Mouse (Mus musculus): ENCODE data around the gene Usp6nl. TPM values are rescaled to one million over a fixed set of nuclear protein-coding genes. Genes with fewer than 3 reads are reported as not detected.

Usp6nl gene
- polyA plus RNA-seq, 2 experiments: 7.5 to 11.9 TPM

DNA sequence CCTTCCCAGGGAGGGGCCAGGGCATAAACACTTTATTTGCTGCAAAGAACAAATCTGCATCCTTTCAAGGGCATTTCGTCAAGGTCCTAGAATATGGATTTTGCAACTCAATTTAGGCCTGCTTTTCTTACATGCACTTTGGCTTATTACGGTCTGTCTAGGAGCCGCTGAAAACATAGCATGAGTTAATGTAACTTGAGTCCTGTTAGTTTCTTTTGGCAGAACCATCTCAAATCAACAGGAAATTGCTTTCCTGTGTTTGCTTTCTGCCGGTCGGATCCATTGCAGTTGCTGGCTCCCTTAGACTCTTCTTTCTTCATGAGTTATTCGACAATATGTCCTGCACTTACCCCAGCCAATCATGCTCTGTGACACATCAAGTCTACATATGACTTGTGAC lies 143.9 kb downstream of the Usp6nl start:
- Histone ChIP-seq H3K4me1 (ENCODE audit: control insufficient read depth, insufficient read depth, low read length) (peaks cover 15% of the 10 kb centered on the region), H3K9me3 (ENCODE audit: control insufficient read depth, low read length) (no peaks in the 10 kb centered on the region), H3K4me2 (replicated peaks; ENCODE audit: low read depth, low read length, severe bottlenecking) (no peak overlapping the region), H3K9ac (ENCODE audit: low read depth, low read length, severe bottlenecking) (no peak overlapping the region), H3K36me3 (ENCODE audit: control insufficient read depth, insufficient read depth, low read length) (no peaks in the 10 kb centered on the region), H3K27ac (replicated peaks; ENCODE audit: low read depth, low read length) (no peak overlapping the region), H3K27me3 (ENCODE audit: control insufficient read depth, insufficient read depth, low read length) (no peaks in the 10 kb centered on the region), H3K4me3 (replicated peaks; ENCODE audit: low read length) (no peak overlapping the region)
- WGBS: 63% methylated on average over 6 of the region's 6 CpGs
- no peak for ATAC-seq (ENCODE audit: low FRiP score, low read depth)
- no peak for DNase-seq (ENCODE audit: low spot score)
- no peak for TF ChIP-seq POLR2A (IDR thresholded peaks at IDR 0.05; ENCODE audit: borderline replicate concordance, extremely low read depth, insufficient read depth, insufficient read length)

DNA sequence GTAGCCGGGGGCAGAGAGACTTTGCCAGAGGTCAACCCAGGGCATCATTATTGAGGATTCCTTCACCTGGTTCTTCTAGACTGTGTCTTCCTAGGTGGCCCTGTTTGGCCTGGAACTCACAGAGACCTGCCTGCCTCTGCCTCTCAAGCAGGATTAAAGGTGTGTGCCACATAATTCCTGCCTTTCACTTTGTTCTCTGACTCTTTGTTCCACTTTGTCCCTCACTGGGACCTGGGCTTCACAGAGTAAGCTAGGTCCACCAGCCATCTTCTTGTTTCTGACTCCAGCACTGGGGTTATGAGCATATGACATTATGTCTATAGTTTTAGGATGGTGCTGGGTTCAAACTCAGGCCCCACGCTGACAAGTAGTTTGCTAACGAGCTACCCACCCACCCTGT lies 144.9 kb downstream of the Usp6nl start:
- no peak for TF ChIP-seq POLR2A (IDR thresholded peaks at IDR 0.05; ENCODE audit: borderline replicate concordance, extremely low read depth, insufficient read depth, insufficient read length)
- no peaks in the 10 kb centered on the region for H3K27me3 ChIP-seq (ENCODE audit: control insufficient read depth, insufficient read depth, low read length)
- H3K4me2 ChIP-seq (replicated peaks; ENCODE audit: low read depth, low read length, severe bottlenecking): no peak overlapping the region
- DNase-seq (ENCODE audit: low spot score) (no peak), ATAC-seq (ENCODE audit: low FRiP score, low read depth) (no peak)
- no peaks in the 10 kb centered on the region for H3K36me3 ChIP-seq (ENCODE audit: control insufficient read depth, insufficient read depth, low read length)
- no peak overlapping the region for H3K4me3 ChIP-seq (replicated peaks; ENCODE audit: low read length)
- no peak overlapping the region for H3K27ac ChIP-seq (replicated peaks; ENCODE audit: low read depth, low read length)
- no peak overlapping the region for H3K9ac ChIP-seq (ENCODE audit: low read depth, low read length, severe bottlenecking)
- H3K9me3 ChIP-seq (ENCODE audit: control insufficient read depth, low read length): no peaks in the 10 kb centered on the region
- H3K4me1 ChIP-seq (ENCODE audit: control insufficient read depth, insufficient read depth, low read length): peaks cover 16% of the 10 kb centered on the region
- WGBS: 90% methylated on average over 3 of the region's 3 CpGs

DNA sequence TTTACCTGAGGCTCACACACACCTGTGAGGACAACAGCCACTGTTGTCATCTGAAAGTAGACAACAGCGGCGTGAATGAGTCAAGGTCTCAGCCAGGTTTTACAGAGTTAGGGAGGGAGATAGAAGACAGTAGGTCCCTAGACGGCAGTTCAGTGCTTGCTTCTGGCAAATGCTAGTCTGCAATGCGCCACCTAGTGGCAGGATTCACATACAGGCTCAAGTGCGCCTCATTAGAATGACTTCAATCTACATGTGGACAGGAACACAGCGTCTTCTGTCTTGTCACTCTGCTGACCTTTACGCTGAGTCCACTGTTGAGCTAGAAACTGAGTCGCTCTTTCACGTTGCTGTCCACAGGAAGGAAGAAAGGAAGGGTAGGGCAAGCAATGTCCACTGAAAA lies 146.7 kb downstream of the Usp6nl start:
- Histone ChIP-seq H3K4me3 (replicated peaks; ENCODE audit: low read length) (no peak overlapping the region), H3K4me1 (ENCODE audit: control insufficient read depth, insufficient read depth, low read length) (peaks cover 11% of the 10 kb centered on the region), H3K9ac (ENCODE audit: low read depth, low read length, severe bottlenecking) (no peak overlapping the region), H3K36me3 (ENCODE audit: control insufficient read depth, insufficient read depth, low read length) (no peaks in the 10 kb centered on the region), H3K27me3 (ENCODE audit: control insufficient read depth, insufficient read depth, low read length) (no peaks in the 10 kb centered on the region), H3K9me3 (ENCODE audit: control insufficient read depth, low read length) (no peaks in the 10 kb centered on the region), H3K27ac (replicated peaks; ENCODE audit: low read depth, low read length) (no peak overlapping the region), H3K4me2 (replicated peaks; ENCODE audit: low read depth, low read length, severe bottlenecking) (no peak overlapping the region)
- no peak for TF ChIP-seq POLR2A (IDR thresholded peaks at IDR 0.05; ENCODE audit: borderline replicate concordance, extremely low read depth, insufficient read depth, insufficient read length)
- ATAC-seq (ENCODE audit: low FRiP score, low read depth) (no peak), DNase-seq (ENCODE audit: low spot score) (peak; percentile 78)
- WGBS: 38% methylated on average over 9 of the region's 9 CpGs

DNA sequence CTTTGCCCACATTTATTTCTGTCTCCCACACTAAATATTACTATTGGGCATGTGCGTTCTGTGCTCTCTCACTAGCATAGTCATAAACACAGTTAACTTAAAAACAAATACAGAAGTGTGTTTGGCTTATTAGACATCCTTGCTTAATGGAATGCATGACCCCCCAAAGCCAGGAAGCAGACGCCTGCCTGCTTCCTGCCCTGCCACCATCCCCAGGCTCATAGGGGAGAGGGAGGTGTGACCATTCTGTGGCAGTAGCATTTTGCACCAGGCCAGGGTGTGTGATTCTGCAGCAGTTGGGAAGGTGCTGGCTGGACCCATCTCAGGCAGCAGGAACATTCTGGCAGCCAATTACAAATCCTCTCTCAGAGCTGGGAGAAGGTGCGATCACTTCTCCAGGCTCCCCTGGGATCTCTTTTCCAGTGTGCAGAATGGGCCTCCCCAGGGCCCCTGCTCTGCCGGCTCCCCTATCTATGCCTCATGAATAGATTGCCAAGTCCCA lies 148.7 kb downstream of the Usp6nl start:
- H3K27ac ChIP-seq (replicated peaks; ENCODE audit: low read depth, low read length): no peak overlapping the region
- H3K27me3 ChIP-seq (ENCODE audit: control insufficient read depth, insufficient read depth, low read length): no peaks in the 10 kb centered on the region
- no peaks in the 10 kb centered on the region for H3K36me3 ChIP-seq (ENCODE audit: control insufficient read depth, insufficient read depth, low read length)
- no peak overlapping the region for H3K9ac ChIP-seq (ENCODE audit: low read depth, low read length, severe bottlenecking)
- no peak for DNase-seq (ENCODE audit: low spot score)
- H3K9me3 ChIP-seq (ENCODE audit: control insufficient read depth, low read length): no peaks in the 10 kb centered on the region
- 34% methylated on average over 4 of the region's 4 CpGs for WGBS
- TF ChIP-seq POLR2A (IDR thresholded peaks at IDR 0.05; ENCODE audit: borderline replicate concordance, extremely low read depth, insufficient read depth, insufficient read length): no peak
- no peak overlapping the region for H3K4me2 ChIP-seq (replicated peaks; ENCODE audit: low read depth, low read length, severe bottlenecking)
- peaks cover 7% of the 10 kb centered on the region for H3K4me1 ChIP-seq (ENCODE audit: control insufficient read depth, insufficient read depth, low read length)
- ATAC-seq (ENCODE audit: low FRiP score, low read depth): no peak
- no peak overlapping the region for H3K4me3 ChIP-seq (replicated peaks; ENCODE audit: low read length)

DNA sequence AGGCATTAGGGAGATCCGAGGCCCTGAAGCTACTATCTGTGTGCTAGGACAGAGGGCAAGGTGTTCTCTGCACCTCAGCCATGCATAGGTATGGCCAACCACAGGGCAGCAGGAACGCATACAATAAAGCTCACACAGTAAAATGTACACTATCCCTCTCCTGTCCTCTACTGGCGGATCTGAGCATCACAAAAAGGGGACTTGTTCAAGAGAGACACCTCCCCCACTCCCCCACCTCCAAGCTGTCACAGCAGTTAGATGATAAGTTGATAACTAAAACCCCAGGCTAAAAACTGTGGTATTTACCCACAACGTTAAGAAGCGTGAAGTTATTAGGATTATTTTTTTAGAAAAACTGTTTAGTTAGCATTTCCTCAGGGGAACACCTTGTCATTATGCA lies 151.4 kb downstream of the Usp6nl start:
- 76% methylated on average over 5 of the region's 5 CpGs for WGBS
- Histone ChIP-seq H3K36me3 (ENCODE audit: control insufficient read depth, insufficient read depth, low read length) (no peaks in the 10 kb centered on the region), H3K27me3 (ENCODE audit: control insufficient read depth, insufficient read depth, low read length) (no peaks in the 10 kb centered on the region), H3K27ac (replicated peaks; ENCODE audit: low read depth, low read length) (no peak overlapping the region), H3K4me1 (ENCODE audit: control insufficient read depth, insufficient read depth, low read length) (peaks cover 13% of the 10 kb centered on the region), H3K4me2 (replicated peaks; ENCODE audit: low read depth, low read length, severe bottlenecking) (no peak overlapping the region), H3K9me3 (ENCODE audit: control insufficient read depth, low read length) (no peaks in the 10 kb centered on the region), H3K4me3 (replicated peaks; ENCODE audit: low read length) (no peak overlapping the region), H3K9ac (ENCODE audit: low read depth, low read length, severe bottlenecking) (no peak overlapping the region)
- DNase-seq (ENCODE audit: low spot score) (no peak), ATAC-seq (ENCODE audit: low FRiP score, low read depth) (no peak)
- no peak for TF ChIP-seq POLR2A (IDR thresholded peaks at IDR 0.05; ENCODE audit: borderline replicate concordance, extremely low read depth, insufficient read depth, insufficient read length)

DNA sequence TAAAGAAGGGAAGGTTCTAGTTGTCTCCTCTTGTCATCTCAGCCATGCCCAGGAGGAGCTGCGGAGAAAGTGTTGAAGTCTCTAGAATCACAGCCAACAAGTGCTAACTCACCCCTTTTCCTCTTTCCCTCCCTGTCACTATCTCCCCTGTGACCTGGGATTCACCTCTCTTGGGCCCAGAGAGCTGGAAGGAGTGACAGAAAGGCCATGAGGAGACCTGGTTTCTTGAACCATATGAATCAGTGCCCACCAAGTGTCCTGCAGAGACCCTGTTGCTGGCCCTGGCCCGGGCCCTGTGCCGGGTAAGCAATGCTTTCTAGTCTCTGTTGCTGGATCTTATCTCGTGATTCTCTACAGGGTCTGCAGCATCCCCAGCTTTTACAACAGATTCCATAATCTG lies 155.4 kb downstream of the Usp6nl start:
- Histone ChIP-seq H3K9me3 (ENCODE audit: control insufficient read depth, low read length) (no peaks in the 10 kb centered on the region), H3K4me2 (replicated peaks; ENCODE audit: low read depth, low read length, severe bottlenecking) (no peak overlapping the region), H3K27ac (replicated peaks; ENCODE audit: low read depth, low read length) (no peak overlapping the region), H3K27me3 (ENCODE audit: control insufficient read depth, insufficient read depth, low read length) (no peaks in the 10 kb centered on the region), H3K4me3 (replicated peaks; ENCODE audit: low read length) (no peak overlapping the region), H3K4me1 (ENCODE audit: control insufficient read depth, insufficient read depth, low read length) (peaks cover 10% of the 10 kb centered on the region), H3K36me3 (ENCODE audit: control insufficient read depth, insufficient read depth, low read length) (no peaks in the 10 kb centered on the region), H3K9ac (ENCODE audit: low read depth, low read length, severe bottlenecking) (no peak overlapping the region)
- no peak for TF ChIP-seq POLR2A (IDR thresholded peaks at IDR 0.05; ENCODE audit: borderline replicate concordance, extremely low read depth, insufficient read depth, insufficient read length)
- ATAC-seq (ENCODE audit: low FRiP score, low read depth) (no peak), DNase-seq (ENCODE audit: low spot score) (no peak)
- 88% methylated on average over 4 of the region's 4 CpGs for WGBS

Data from limb, embryonic 14.5 days (tissue).